ENCODE assay signal across 8 mouse cellular contexts in the genomic region with DNA sequence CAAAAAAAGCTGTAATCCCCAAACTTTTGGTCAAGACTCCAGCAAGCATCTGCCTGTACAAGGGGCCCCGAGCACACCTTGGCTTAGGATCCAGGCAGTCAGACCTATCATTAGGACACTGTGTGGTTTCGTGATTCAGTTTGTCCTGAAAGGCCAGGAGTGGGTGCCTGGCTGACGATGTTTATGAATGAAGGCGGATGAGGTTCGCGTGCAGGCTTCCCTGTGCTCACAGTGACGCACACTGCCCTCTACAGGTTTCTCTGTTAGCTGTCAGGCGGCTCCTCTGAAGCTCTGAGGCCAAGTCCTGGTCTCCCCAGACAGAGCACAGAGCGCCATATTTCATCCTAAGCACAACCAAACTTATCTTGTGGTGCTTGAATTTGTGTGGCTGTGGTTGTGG. TPM values are rescaled to one million over a fixed set of nuclear protein-coding genes. Genes with fewer than 3 reads are reported as not detected.
A peak's percentile ranks its signal among the peaks of the same experiment; 100 is the strongest.
DNase-seq lines count a peak whose midpoint lies in the region; ATAC-seq and TF ChIP-seq lines count a peak whose summit lies in the region.

No protein-coding gene starts in this region.

- H3K4me2 ChIP-seq in heart, embryonic 11.5 days, result peak overlapping the region; percentile 92
- peak overlapping the region; percentile 93 for H3K4me2 ChIP-seq in kidney, embryonic 16.5 days (replicated peaks; ENCODE audit: low read depth, low read length)
- peak overlapping the region; percentile 99 for H3K4me2 ChIP-seq in myocyte (ENCODE audit: low read depth)

- H3K4me1 ChIP-seq in erythroblast, embryonic 14.5 days (ENCODE audit: control insufficient read depth), result peaks cover 26% of the 10 kb centered on the region
- peaks cover 42% of the 10 kb centered on the region for H3K4me1 ChIP-seq in heart, embryonic 11.5 days (ENCODE audit: control insufficient read depth, insufficient read depth, low read length)
- H3K4me1 ChIP-seq in kidney, embryonic 16.5 days (ENCODE audit: insufficient read depth, low read length), result peaks cover 38% of the 10 kb centered on the region
- H3K4me1 ChIP-seq in liver, adult 2 months (ENCODE audit: control insufficient read depth, insufficient read depth, low read length), result no peaks in the 10 kb centered on the region

- peaks cover 47% of the 10 kb centered on the region for H3K27me3 ChIP-seq in erythroblast, embryonic 14.5 days (ENCODE audit: control insufficient read depth)
- peaks cover 4% of the 10 kb centered on the region; the same call in 1 of the 2 replicates for H3K27me3 ChIP-seq in heart, embryonic 11.5 days (ENCODE audit: control insufficient read depth, insufficient read depth, low read length)
- H3K27me3 ChIP-seq in kidney, embryonic 16.5 days (ENCODE audit: insufficient read depth, low read length), result no peaks in the 10 kb centered on the region
- H3K27me3 ChIP-seq in liver, adult 2 months (ENCODE audit: control insufficient read depth, insufficient read depth, low read length), result 0 out of 2 replicates have a peak, but pooled peaks cover 5% of the 10 kb centered on the region
- H3K27me3 ChIP-seq in myocyte (ENCODE audit: control insufficient read depth, insufficient read depth, insufficient read length), result no peaks in the 10 kb centered on the region
- H3K27me3 ChIP-seq in splenic B cell, adult 2 months (ENCODE audit: control insufficient read depth, insufficient read depth, low read length, poor library complexity, severe bottlenecking), result no peaks in the 10 kb centered on the region

- peak overlapping the region; percentile 57 for H3ac ChIP-seq in myocyte (ENCODE audit: control insufficient read depth, insufficient read length)

- WGBS in heart, embryonic 11.5 days (ENCODE audit: insufficient replicate concordance), result 3% methylated on average over 9 of the region's 9 CpGs
- WGBS in kidney, embryonic 16.5 days, result 1% methylated on average over 9 of the region's 9 CpGs
- 2% methylated on average over 9 of the region's 9 CpGs for WGBS in liver, adult 2 months

- H3K36me3 ChIP-seq in erythroblast, embryonic 14.5 days (ENCODE audit: control insufficient read depth), result no peaks in the 10 kb centered on the region
- H3K36me3 ChIP-seq in heart, embryonic 11.5 days (ENCODE audit: control insufficient read depth, insufficient read depth, low read length), result no peaks in the 10 kb centered on the region
- no peaks in the 10 kb centered on the region for H3K36me3 ChIP-seq in kidney, embryonic 16.5 days (ENCODE audit: insufficient read depth, low read length)
- no peaks in the 10 kb centered on the region for H3K36me3 ChIP-seq in liver, adult 2 months (ENCODE audit: control insufficient read depth, insufficient read depth, low read length)
- H3K36me3 ChIP-seq in myocyte (ENCODE audit: control insufficient read depth, insufficient read depth), result no peaks in the 10 kb centered on the region
- no peaks in the 10 kb centered on the region for H3K36me3 ChIP-seq in splenic B cell, adult 2 months (ENCODE audit: control insufficient read depth, insufficient read depth, low read length, poor library complexity, severe bottlenecking)

- H3K79me2 ChIP-seq in liver, adult 2 months (ENCODE audit: control insufficient read depth, insufficient read depth, low read length), result no peaks in the 10 kb centered on the region
- peaks cover 5% of the 10 kb centered on the region for H3K79me2 ChIP-seq in myocyte (ENCODE audit: control insufficient read depth, insufficient read depth)

- peak overlapping the region; percentile 84 for H3K9ac ChIP-seq in heart, embryonic 11.5 days (ENCODE audit: low read depth, low read length)
- peak overlapping the region; percentile 83 for H3K9ac ChIP-seq in kidney, embryonic 16.5 days (replicated peaks; ENCODE audit: low read length)
- peak overlapping the region; percentile 26 for H3K9ac ChIP-seq in liver, adult 2 months (ENCODE audit: low read depth, low read length)

- peaks cover 7% of the 10 kb centered on the region; the same call in 1 of the 2 replicates for H3K9me3 ChIP-seq in erythroblast, embryonic 14.5 days (ENCODE audit: control insufficient read depth, low read length)
- no peaks in the 10 kb centered on the region for H3K9me3 ChIP-seq in heart, embryonic 11.5 days (replicated peaks; ENCODE audit: control insufficient read depth, low read length)
- no peaks in the 10 kb centered on the region for H3K9me3 ChIP-seq in kidney, embryonic 16.5 days (ENCODE audit: low read length)

- DNase-seq in CD4-positive helper T cell, adult 2 months (ENCODE audit: low read depth, low spot score), result peak; percentile 92
- peak; percentile 95 for DNase-seq in brain, embryonic 14.5 days (ENCODE audit: low read depth)
- peak; percentile 75 for DNase-seq in liver, adult 2 months (ENCODE audit: extremely low read depth, low read depth, low spot score)
- DNase-seq in splenic B cell, adult 2 months (ENCODE audit: low read depth, low spot score), result peak; percentile 93

- no peak for TF ChIP-seq POLR2A in brain, embryonic 14.5 days (IDR thresholded peaks at IDR 0.05; ENCODE audit: borderline replicate concordance, extremely low read depth, insufficient read depth, insufficient read length, poor library complexity, severe bottlenecking)
- no peak for TF ChIP-seq POLR2A in liver, adult 2 months (IDR thresholded peaks at IDR 0.05; ENCODE audit: extremely low read depth, insufficient read depth, low read length)
- no peak for TF ChIP-seq POLR2A in myocyte (IDR thresholded peaks at IDR 0.05; ENCODE audit: insufficient read length, low read depth)

- H3K4me3 ChIP-seq in erythroblast, embryonic 14.5 days (replicated peaks), result peak overlapping the region; percentile 90
- H3K4me3 ChIP-seq in heart, embryonic 11.5 days (ENCODE audit: low read depth, low read length), result peak overlapping the region; percentile 74
- H3K4me3 ChIP-seq in kidney, embryonic 16.5 days (ENCODE audit: low read length), result peak overlapping the region; percentile 75
- peak overlapping the region; percentile 91 for H3K4me3 ChIP-seq in liver, adult 2 months (ENCODE audit: insufficient read depth, low read depth, low read length)
- H3K4me3 ChIP-seq in myocyte, result peak overlapping the region; percentile 64

- H3K27ac ChIP-seq in heart, embryonic 11.5 days (ENCODE audit: low read depth, low read length), result peak overlapping the region; percentile 96
- H3K27ac ChIP-seq in kidney, embryonic 16.5 days (ENCODE audit: low read length), result peak overlapping the region; percentile 99
- H3K27ac ChIP-seq in liver, adult 2 months (replicated peaks; ENCODE audit: insufficient read depth, low read depth, low read length), result peak overlapping the region; percentile 59

- peak; percentile 92 for TF ChIP-seq CTCF in brain, embryonic 14.5 days (IDR thresholded peaks at IDR 0.05; ENCODE audit: borderline replicate concordance, extremely low read depth, insufficient read depth, insufficient read length)
- peak; percentile 95 for TF ChIP-seq CTCF in liver, adult 2 months (IDR thresholded peaks at IDR 0.05; ENCODE audit: low read depth, low read length)

- ATAC-seq in heart, embryonic 11.5 days (replicated peaks; ENCODE audit: insufficient number of reproducible peaks, low FRiP score, low TSS enrichment), result no peak
- ATAC-seq in kidney, embryonic 16.5 days (ENCODE audit: low FRiP score, low TSS enrichment), result peak; percentile 16

TF ChIP-seq in myocyte, 11 proteins besides CTCF, POLR2A, EP300 and RAD21 (continues in another document):
- TF ChIP-seq TCF12 (IDR thresholded peaks at IDR 0.05; ENCODE audit: insufficient read depth, poor library complexity, severe bottlenecking) (no peak), REST (IDR thresholded peaks at IDR 0.05; ENCODE audit: insufficient read depth, insufficient read length) (no peak), MAX (IDR thresholded peaks at IDR 0.05; ENCODE audit: low read depth) (no peak)

RNA-seq across cellular contexts. Expression of a gene that starts 1.0 kb away (rescaled TPM):
- polyA plus RNA-seq in brain, embryonic 14.5 days (2012; rRNA removed), result 1.9 and 2.2 TPM in 2 replicates
- 0.13 and 0.19 TPM in 2 replicates for polyA plus RNA-seq in erythroblast, embryonic 14.5 days (2012)
- 4.8 and 5.3 TPM in 2 replicates for polyA plus RNA-seq in heart, embryonic 11.5 days (2014; fragmentation: Nextera tagmentation; extraction: Ambion mirVana)
- polyA plus RNA-seq in kidney, embryonic 16.5 days (2015; fragmentation: Nextera tagmentation; extraction: Ambion mirVana), result 5.8 and 7.3 TPM in 2 replicates
- 0.13 and 0.18 TPM in 2 replicates for total RNA-seq in liver, adult 2 months (2014; rRNA removed)
- polyA plus RNA-seq in liver, adult 2 months (2012; rRNA removed), result 1.2 TPM in 2 replicates
- 1.7 TPM for polyA plus RNA-seq in myocyte (2012; fragmentation: generic; extraction: Trizol)

RNA-seq across cellular contexts. Expression of a gene that starts 2.2 kb away (rescaled TPM):
- not detected in 2 replicates for polyA plus RNA-seq in brain, embryonic 14.5 days (2012; rRNA removed)
- polyA plus RNA-seq in erythroblast, embryonic 14.5 days (2012), result not detected in 2 replicates
- not detected in 2 replicates for polyA plus RNA-seq in heart, embryonic 11.5 days (2014; fragmentation: Nextera tagmentation; extraction: Ambion mirVana)
- polyA plus RNA-seq in kidney, embryonic 16.5 days (2015; fragmentation: Nextera tagmentation; extraction: Ambion mirVana), result not detected in 2 replicates
- total RNA-seq in liver, adult 2 months (2014; rRNA removed), result not detected in 2 replicates
- polyA plus RNA-seq in liver, adult 2 months (2012; rRNA removed), result 0.87 TPM in 1 of 2 replicates, not detected in the other
- polyA plus RNA-seq in myocyte (2012; fragmentation: generic; extraction: Trizol), result 0.12 TPM

RNA-seq across cellular contexts. Expression of a gene that starts 4.4 kb away (rescaled TPM):
- not detected in 2 replicates for polyA plus RNA-seq in brain, embryonic 14.5 days (2012; rRNA removed)
- not detected in 2 replicates for polyA plus RNA-seq in erythroblast, embryonic 14.5 days (2012)
- not detected in 2 replicates for polyA plus RNA-seq in heart, embryonic 11.5 days (2014; fragmentation: Nextera tagmentation; extraction: Ambion mirVana)
- not detected in 2 replicates for polyA plus RNA-seq in kidney, embryonic 16.5 days (2015; fragmentation: Nextera tagmentation; extraction: Ambion mirVana)
- not detected in 2 replicates for total RNA-seq in liver, adult 2 months (2014; rRNA removed)
- not detected in 2 replicates for polyA plus RNA-seq in liver, adult 2 months (2012; rRNA removed)
- polyA plus RNA-seq in myocyte (2012; fragmentation: generic; extraction: Trizol), result not detected

RNA-seq across cellular contexts. Expression of a gene that starts 9.6 kb away (rescaled TPM):
- polyA plus RNA-seq in brain, embryonic 14.5 days (2012; rRNA removed), result not detected in 2 replicates
- polyA plus RNA-seq in erythroblast, embryonic 14.5 days (2012), result not detected in 2 replicates
- not detected in 2 replicates for polyA plus RNA-seq in heart, embryonic 11.5 days (2014; fragmentation: Nextera tagmentation; extraction: Ambion mirVana)
- polyA plus RNA-seq in kidney, embryonic 16.5 days (2015; fragmentation: Nextera tagmentation; extraction: Ambion mirVana), result not detected in 2 replicates
- not detected in 2 replicates for total RNA-seq in liver, adult 2 months (2014; rRNA removed)
- 0.22 TPM in 1 of 2 replicates, not detected in the other for polyA plus RNA-seq in liver, adult 2 months (2012; rRNA removed)
- polyA plus RNA-seq in myocyte (2012; fragmentation: generic; extraction: Trizol), result not detected

RNA-seq across cellular contexts. Expression of a gene that starts 19.4 kb away (rescaled TPM):
- not detected in 2 replicates for polyA plus RNA-seq in brain, embryonic 14.5 days (2012; rRNA removed)
- polyA plus RNA-seq in erythroblast, embryonic 14.5 days (2012), result not detected in 2 replicates
- not detected in 2 replicates for polyA plus RNA-seq in heart, embryonic 11.5 days (2014; fragmentation: Nextera tagmentation; extraction: Ambion mirVana)
- polyA plus RNA-seq in kidney, embryonic 16.5 days (2015; fragmentation: Nextera tagmentation; extraction: Ambion mirVana), result not detected in 2 replicates
- not detected in 2 replicates for total RNA-seq in liver, adult 2 months (2014; rRNA removed)
- 0.70 TPM in 1 of 2 replicates, not detected in the other for polyA plus RNA-seq in liver, adult 2 months (2012; rRNA removed)
- not detected for polyA plus RNA-seq in myocyte (2012; fragmentation: generic; extraction: Trizol)

Comparison
In these comparisons a context has a peak if more than half of its experiments do, and no peak if none do; other contexts are left out.
1. H3K9ac ChIP-seq: peak in every context shown above with its lines; median percentile 84 in heart, embryonic 11.5 days; 83 in kidney, embryonic 16.5 days; 26 in liver, adult 2 months.